Comparison of ENCODE assay signal across 8 mouse cellular contexts in the genomic region with DNA sequence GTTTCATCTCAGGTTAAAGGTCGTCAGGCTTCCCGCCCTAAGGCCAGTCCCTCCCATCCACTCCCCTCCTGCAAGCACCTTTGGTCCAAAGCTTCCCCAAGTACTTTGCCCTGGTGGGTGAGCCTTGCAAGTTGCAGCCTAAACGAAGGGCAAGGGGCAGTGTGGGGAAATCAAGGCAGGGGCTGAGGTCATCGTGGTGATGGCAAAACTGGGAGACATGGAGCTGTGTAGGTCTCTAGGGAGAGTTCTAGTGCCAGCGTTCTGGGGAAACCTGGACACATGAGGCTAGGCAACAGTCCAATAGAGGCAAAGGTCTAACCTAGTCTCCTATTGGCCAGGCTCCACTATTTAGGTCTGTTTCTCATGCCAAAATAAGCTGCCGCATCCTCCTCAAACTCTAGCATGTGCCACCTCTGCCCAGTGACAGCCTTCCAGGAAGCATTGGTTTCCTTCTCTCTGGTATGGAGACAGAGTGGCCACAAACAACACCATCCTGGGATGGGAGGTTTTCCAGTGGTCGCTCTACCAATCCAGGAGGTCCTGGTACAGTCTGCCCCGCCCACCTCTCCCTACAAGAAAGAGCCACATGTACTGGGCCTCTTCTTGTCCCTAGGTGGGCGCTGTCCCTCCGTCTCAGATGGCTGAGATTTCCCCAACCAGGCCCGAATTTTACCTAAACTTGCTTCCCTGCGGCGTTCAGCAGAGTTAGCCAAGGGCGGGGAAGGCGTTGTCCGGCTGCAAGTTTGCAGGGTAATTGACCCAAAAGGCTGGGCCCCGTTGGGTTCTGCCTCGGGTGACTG. TPM values are rescaled to one million over a fixed set of nuclear protein-coding genes. Genes with fewer than 3 reads are reported as not detected.
DNase-seq lines count a peak whose midpoint lies in the region; ATAC-seq lines count a peak whose summit lies in the region.

No protein-coding gene starts in this region.

- H3K27me3 ChIP-seq in embryonic facial prominence, embryonic 12.5 days = no peaks in the 10 kb centered on the region
- H3K27me3 ChIP-seq in intestine, embryonic 16.5 days (replicated peaks; ENCODE audit: control insufficient read depth, insufficient read depth, low read length) = no peaks in the 10 kb centered on the region
- H3K27me3 ChIP-seq in lung, embryonic 15.5 days = no peaks in the 10 kb centered on the region
- H3K27me3 ChIP-seq in stomach, embryonic 14.5 days (ENCODE audit: control insufficient read depth, insufficient read depth, low read length) = no peaks in the 10 kb centered on the region

- peak overlapping the region; percentile 86 for H3K4me2 ChIP-seq in embryonic facial prominence, embryonic 12.5 days (replicated peaks)
- H3K4me2 ChIP-seq in intestine, embryonic 16.5 days (ENCODE audit: low read depth, low read length) = peak overlapping the region; percentile 95
- H3K4me2 ChIP-seq in lung, embryonic 15.5 days = peak overlapping the region; percentile 90
- peak overlapping the region; percentile 67 for H3K4me2 ChIP-seq in stomach, embryonic 14.5 days (replicated peaks; ENCODE audit: low read depth, low read length)

- H3K4me3 ChIP-seq in embryonic facial prominence, embryonic 12.5 days = peak overlapping the region; percentile 92
- peak overlapping the region; percentile 93 for H3K4me3 ChIP-seq in intestine, embryonic 16.5 days (ENCODE audit: low read length)
- peak overlapping the region; percentile 89 for H3K4me3 ChIP-seq in lung, embryonic 15.5 days
- H3K4me3 ChIP-seq in stomach, embryonic 14.5 days (ENCODE audit: low read depth, low read length) = peak overlapping the region; percentile 68

- peak overlapping the region; percentile 76 for H3K9ac ChIP-seq in embryonic facial prominence, embryonic 12.5 days
- peak overlapping the region; percentile 80 for H3K9ac ChIP-seq in intestine, embryonic 16.5 days (ENCODE audit: low read depth, low read length)
- H3K9ac ChIP-seq in lung, embryonic 15.5 days = peak overlapping the region; percentile 70
- H3K9ac ChIP-seq in stomach, embryonic 14.5 days (replicated peaks; ENCODE audit: low read depth, low read length) = peak overlapping the region; percentile 41

- peak; percentile 16 for DNase-seq in CD4-positive, CD25-positive, alpha-beta regulatory T cell, adult 2 months (ENCODE audit: low read depth, low spot score)
- DNase-seq in 416B (ENCODE audit: low read depth) = peak; percentile 75

- WGBS in embryonic facial prominence, embryonic 12.5 days = 18% methylated on average over 18 of the region's 18 CpGs
- WGBS in intestine, embryonic 16.5 days = 21% methylated on average over 18 of the region's 18 CpGs
- WGBS in lung, embryonic 15.5 days = 22% methylated on average over 18 of the region's 18 CpGs
- 20% methylated on average over 18 of the region's 18 CpGs for WGBS in stomach, embryonic 14.5 days

- no peak for ATAC-seq in CD4-positive, CD25-positive, alpha-beta regulatory T cell, adult 4 months
- no peak for ATAC-seq in embryonic facial prominence, embryonic 12.5 days (ENCODE audit: insufficient number of reproducible peaks, insufficient read depth, low FRiP score, low TSS enrichment)
- ATAC-seq in intestine, embryonic 16.5 days = no peak; the same call in 1 of the 2 replicates
- ATAC-seq in lung, embryonic 15.5 days (ENCODE audit: borderline replicate concordance, extremely low read depth, low FRiP score, low TSS enrichment) = peak; percentile 47; the same call in 1 of the 2 replicates
- no peak for ATAC-seq in stomach, embryonic 14.5 days (ENCODE audit: insufficient number of reproducible peaks, insufficient read depth, low FRiP score, low read depth)
- no peak for ATAC-seq in erythroid progenitor cell, adult 5-6 weeks (replicated peaks; ENCODE audit: low FRiP score, poor library complexity, severe bottlenecking)

- H3K27ac ChIP-seq in embryonic facial prominence, embryonic 12.5 days = no peak overlapping the region
- peak overlapping the region; percentile 48; the same call in 1 of the 2 replicates for H3K27ac ChIP-seq in intestine, embryonic 16.5 days (ENCODE audit: low read length)
- no peak overlapping the region for H3K27ac ChIP-seq in lung, embryonic 15.5 days
- H3K27ac ChIP-seq in stomach, embryonic 14.5 days (ENCODE audit: low read length) = no peak overlapping the region

- peaks cover 22% of the 10 kb centered on the region for H3K4me1 ChIP-seq in embryonic facial prominence, embryonic 12.5 days
- peaks cover 12% of the 10 kb centered on the region for H3K4me1 ChIP-seq in intestine, embryonic 16.5 days (ENCODE audit: control insufficient read depth, insufficient read depth, low read length)
- H3K4me1 ChIP-seq in lung, embryonic 15.5 days = peaks cover 15% of the 10 kb centered on the region
- 0 out of 2 replicates have a peak, but pooled peaks cover 5% of the 10 kb centered on the region for H3K4me1 ChIP-seq in stomach, embryonic 14.5 days (ENCODE audit: control insufficient read depth, insufficient read depth, low read length)

- 0 out of 2 replicates have a peak, but pooled peaks cover 4% of the 10 kb centered on the region for H3K9me3 ChIP-seq in embryonic facial prominence, embryonic 12.5 days
- H3K9me3 ChIP-seq in intestine, embryonic 16.5 days (ENCODE audit: control insufficient read depth, low read length) = no peaks in the 10 kb centered on the region
- no peaks in the 10 kb centered on the region for H3K9me3 ChIP-seq in lung, embryonic 15.5 days
- peaks cover 6% of the 10 kb centered on the region; the same call in 1 of the 2 replicates for H3K9me3 ChIP-seq in stomach, embryonic 14.5 days (ENCODE audit: control insufficient read depth, low read depth, low read length)

- peaks cover 18% of the 10 kb centered on the region for H3K36me3 ChIP-seq in embryonic facial prominence, embryonic 12.5 days
- no peaks in the 10 kb centered on the region for H3K36me3 ChIP-seq in intestine, embryonic 16.5 days (ENCODE audit: control insufficient read depth, insufficient read depth, low read length)
- H3K36me3 ChIP-seq in lung, embryonic 15.5 days = peaks cover 4% of the 10 kb centered on the region; the same call in 1 of the 2 replicates
- no peaks in the 10 kb centered on the region for H3K36me3 ChIP-seq in stomach, embryonic 14.5 days (ENCODE audit: control insufficient read depth, insufficient read depth, low read length)

RNA-seq across cellular contexts. Expression of gene Tmem120a, which starts 1.1 kb away (rescaled TPM):
- 10 to 100 TPM; 40.0 to 52.4 TPM for polyA plus RNA-seq in CD4-positive, CD25-positive, alpha-beta regulatory T cell, adult 4 months (2017; shearing (Covaris generic))
- 50.4 and 53.1 TPM in 2 replicates for polyA plus RNA-seq in embryonic facial prominence, embryonic 12.5 days (2016; fragmentation: Nextera tagmentation; extraction: Ambion mirVana)
- 65.1 and 65.8 TPM in 2 replicates for polyA plus RNA-seq in intestine, embryonic 16.5 days (2015; fragmentation: Nextera tagmentation; extraction: Ambion mirVana)
- 37.7 and 38.3 TPM in 2 replicates for polyA plus RNA-seq in lung, embryonic 15.5 days (2015; fragmentation: Nextera tagmentation; extraction: Ambion mirVana)
- polyA plus RNA-seq in stomach, embryonic 14.5 days (2014; fragmentation: Nextera tagmentation; extraction: Ambion mirVana) = 45.3 and 48.2 TPM in 2 replicates
- total RNA-seq in erythroid progenitor cell, adult 5-6 weeks (2015; ENCODE audit: low replicate concordance) = 9.6 TPM in 1 of 2 replicates, not detected in the other
- total RNA-seq in erythroid progenitor cell, adult 5-6 weeks (2017; ENCODE audit: low replicate concordance) = 0.77 TPM in 1 of 2 replicates, not detected in the other

RNA-seq across cellular contexts. Expression of gene Styxl1, which starts 35.0 kb away (rescaled TPM):
- polyA plus RNA-seq in CD4-positive, CD25-positive, alpha-beta regulatory T cell, adult 4 months (2017; shearing (Covaris generic)) = 1 to 10 TPM in 1 of 2 experiments, under 1 TPM in 1; 0.61 to 1.1 TPM
- polyA plus RNA-seq in embryonic facial prominence, embryonic 12.5 days (2016; fragmentation: Nextera tagmentation; extraction: Ambion mirVana) = 0.23 and 0.47 TPM in 2 replicates
- polyA plus RNA-seq in intestine, embryonic 16.5 days (2015; fragmentation: Nextera tagmentation; extraction: Ambion mirVana) = 0.21 and 0.35 TPM in 2 replicates
- polyA plus RNA-seq in lung, embryonic 15.5 days (2015; fragmentation: Nextera tagmentation; extraction: Ambion mirVana) = 0.24 and 0.57 TPM in 2 replicates
- polyA plus RNA-seq in stomach, embryonic 14.5 days (2014; fragmentation: Nextera tagmentation; extraction: Ambion mirVana) = 0.25 and 0.35 TPM in 2 replicates
- total RNA-seq in erythroid progenitor cell, adult 5-6 weeks (2015; ENCODE audit: low replicate concordance) = not detected in 2 replicates
- not detected in 2 replicates for total RNA-seq in erythroid progenitor cell, adult 5-6 weeks (2017; ENCODE audit: low replicate concordance)

RNA-seq across cellular contexts. Expression of gene Mdh2, which starts 35.1 kb away (rescaled TPM):
- 100 to 1,000 TPM; 657 to 753 TPM for polyA plus RNA-seq in CD4-positive, CD25-positive, alpha-beta regulatory T cell, adult 4 months (2017; shearing (Covaris generic))
- polyA plus RNA-seq in embryonic facial prominence, embryonic 12.5 days (2016; fragmentation: Nextera tagmentation; extraction: Ambion mirVana) = 487 and 498 TPM in 2 replicates
- polyA plus RNA-seq in intestine, embryonic 16.5 days (2015; fragmentation: Nextera tagmentation; extraction: Ambion mirVana) = 873 and 892 TPM in 2 replicates
- polyA plus RNA-seq in lung, embryonic 15.5 days (2015; fragmentation: Nextera tagmentation; extraction: Ambion mirVana) = 452 and 462 TPM in 2 replicates
- 494 and 496 TPM in 2 replicates for polyA plus RNA-seq in stomach, embryonic 14.5 days (2014; fragmentation: Nextera tagmentation; extraction: Ambion mirVana)
- total RNA-seq in erythroid progenitor cell, adult 5-6 weeks (2015; ENCODE audit: low replicate concordance) = 156 and 193 TPM in 2 replicates
- 74.0 and 81.6 TPM in 2 replicates for total RNA-seq in erythroid progenitor cell, adult 5-6 weeks (2017; ENCODE audit: low replicate concordance)
